Comparison of ENCODE assay signal across 16 mouse cellular contexts in genomic region chr9:118034990-118035389, GRCm38 (mm10).
"Had no signal": no experiment of that assay in that cellular context is flagged by ENCODE, and none has a peak within 500 bp of the region (broad histone marks: within the 10 kb centered on the region; RNA-seq: fewer than 3 reads in every experiment).

No protein-coding gene starts in this region.

- H3K27ac ChIP-seq: neural tube, embryonic 13.5 days; neural tube, embryonic 15.5 days; stomach, embryonic 15.5 days; stomach, postnatal 0 days had no signal

- H3K36me3 ChIP-seq: neural tube, embryonic 13.5 days; neural tube, embryonic 15.5 days; stomach, embryonic 15.5 days had no signal

- H3K9me3 ChIP-seq: neural tube, embryonic 13.5 days; neural tube, embryonic 15.5 days; stomach, embryonic 15.5 days had no signal

- H3K9ac ChIP-seq: neural tube, embryonic 13.5 days; neural tube, embryonic 15.5 days; stomach, embryonic 15.5 days had no signal

- H3K4me1 ChIP-seq: neural tube, embryonic 13.5 days; neural tube, embryonic 15.5 days; stomach, embryonic 15.5 days had no signal

- H3K27me3 ChIP-seq: neural tube, embryonic 13.5 days; neural tube, embryonic 15.5 days; stomach, embryonic 15.5 days had no signal

- DNase-seq: retina, postnatal 1 day; right cerebral cortex, adult 18-20 months; right cerebral cortex, postnatal 14 days; right cerebral cortex, postnatal 25 days; right cerebral cortex, postnatal 4 days; spleen, adult 18-20 months; thymus, adult 18-20 months; thymus, adult 2 months; thymus, postnatal 14 days; thymus, postnatal 25 days; thymus, postnatal 36 days; thymus, postnatal 4 days had no signal

- H3K4me3 ChIP-seq: neural tube, embryonic 13.5 days; neural tube, embryonic 15.5 days; stomach, embryonic 15.5 days had no signal
